Mouse (Mus musculus): ENCODE measurements around the gene Rabggtb. TPM values are rescaled to one million over a fixed set of nuclear protein-coding genes. Genes with fewer than 3 reads are reported as not detected.

Rabggtb gene
- polyA plus RNA-seq, 1 experiment from 2014 or later: 50.3 TPM

Other genes with a start within 250 kb of the Rabggtb start
- gene St6galnac3, start 187.8 kb downstream of the Rabggtb start, polyA plus RNA-seq (2015; fragmentation: Nextera tagmentation; extraction: Ambion mirVana): 21.7 and 24.8 TPM in 2 replicates
- gene Asb17, start 68.8 kb downstream of the Rabggtb start, polyA plus RNA-seq (2015; fragmentation: Nextera tagmentation; extraction: Ambion mirVana): 0.23 and 0.37 TPM in 2 replicates
- gene Msh4, start 6.9 kb downstream of the Rabggtb start, polyA plus RNA-seq (2015; fragmentation: Nextera tagmentation; extraction: Ambion mirVana): 0.10 and 0.12 TPM in 2 replicates
- gene Acadm, start 31.6 kb upstream of the Rabggtb start, polyA plus RNA-seq (2015; fragmentation: Nextera tagmentation; extraction: Ambion mirVana): 179 and 194 TPM in 2 replicates
- 0.76 and 0.78 TPM in 2 replicates for gene Slc44a5, start 60.4 kb upstream of the Rabggtb start, polyA plus RNA-seq (2015; fragmentation: Nextera tagmentation; extraction: Ambion mirVana)